Mouse (Mus musculus) CD4-positive, CD25-positive, alpha-beta regulatory T cell, adult 4 months (primary cell): Measurements from ENCODE around the gene Mdh2. TPM values are rescaled to one million over a fixed set of nuclear protein-coding genes. Genes with fewer than 3 reads are reported as not detected.

Source experiments
- ATAC-seq: one replicate; pipeline ENCODE4 v1.8.0; 2017
- polyA plus RNA-seq, 2 experiments: library from polyadenylated mRNA; unstranded; fragments of 100-300 nt; shearing (Covaris generic); gene quantifications; one replicate each; pipeline ENCODE4 v1.2.1; 2017

The Mdh2 gene
- polyA plus RNA-seq, 2 experiments from 2014 or later, result 657 to 753 TPM

- ATAC-seq, result no peak
These were observed 57.7 kb downstream of the Mdh2 start for GRCm38 (mm10) chr5:135835981-135836380.

Other genes with a start within 250 kb of the Mdh2 start
- gene Hip1, start 233.4 kb upstream of the Mdh2 start, polyA plus RNA-seq, result 1 to 10 TPM; 5.4 to 7.4 TPM
- not detected for gene Ccl26, start 214.9 kb upstream of the Mdh2 start, polyA plus RNA-seq
- not detected for gene Ccl24, start 205.4 kb upstream of the Mdh2 start, polyA plus RNA-seq
- 10 to 100 TPM; 17.6 to 36.8 TPM for gene Rhbdd2, start 145.9 kb upstream of the Mdh2 start, polyA plus RNA-seq
- 10 to 100 TPM; 28.9 to 69.0 TPM for gene Por, start 108.4 kb upstream of the Mdh2 start, polyA plus RNA-seq
- 10 to 100 TPM; 40.0 to 52.4 TPM for gene Tmem120a, start 34.0 kb upstream of the Mdh2 start, polyA plus RNA-seq
- 1 to 10 TPM in 1 of 2 experiments, under 1 TPM in 1; 0.61 to 1.1 TPM for gene Styxl1, start 95 bp upstream of the Mdh2 start, polyA plus RNA-seq
- not detected for gene Srrm3, start 28.4 kb downstream of the Mdh2 start, polyA plus RNA-seq
- gene Hspb1, start 109.4 kb downstream of the Mdh2 start, polyA plus RNA-seq, result 1 to 10 TPM in 1 of 2 experiments, not detected in 1; 1.3 TPM
- 10 to 100 TPM; 29.6 to 47.8 TPM for gene Ywhag, start 156.1 kb downstream of the Mdh2 start, polyA plus RNA-seq
- gene Ssc4d, start 196.1 kb downstream of the Mdh2 start, polyA plus RNA-seq, result 1 to 10 TPM; 1.3 to 2.3 TPM
- gene Zp3, start 201.6 kb downstream of the Mdh2 start, polyA plus RNA-seq, result not detected
- gene Dtx2, start 216.3 kb downstream of the Mdh2 start, polyA plus RNA-seq, result 10 to 100 TPM in 1 of 2 experiments, 1 to 10 TPM in 1; 7.9 to 14.1 TPM